Mouse (Mus musculus): ENCODE measurements around the gene Faah. TPM values are rescaled to one million over a fixed set of nuclear protein-coding genes. Genes with fewer than 3 reads are reported as not detected.

The Faah gene
- polyA plus RNA-seq, 1 experiment from 2014 or later, result 4.5 TPM

DNA sequence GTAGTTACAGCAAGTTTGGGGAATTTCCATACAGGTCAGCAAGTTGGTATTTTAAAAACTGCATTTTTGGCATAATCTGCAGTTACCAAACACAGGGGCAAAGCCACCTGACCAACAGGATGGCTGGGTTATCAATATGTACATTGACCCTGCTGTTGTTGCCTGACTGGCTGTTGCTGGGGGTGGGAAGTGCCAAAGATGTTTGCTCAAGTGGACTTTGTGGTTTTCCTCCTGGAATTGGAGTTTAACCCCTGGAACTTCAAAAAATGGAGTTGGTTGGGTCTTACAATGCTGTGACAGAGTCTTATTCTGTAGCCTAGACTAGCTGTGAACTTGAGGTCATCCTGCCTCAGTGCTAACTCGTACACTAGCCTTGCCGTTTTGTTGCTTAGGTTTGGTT is 22.7 kb upstream of the Faah start:
- peaks cover 48% of the 10 kb centered on the region for H3K36me3 ChIP-seq
- no peaks in the 10 kb centered on the region for H3K27me3 ChIP-seq
- no peak overlapping the region for H3K4me3 ChIP-seq
- no peaks in the 10 kb centered on the region for H3K4me1 ChIP-seq
- H3K4me2 ChIP-seq (replicated peaks), result no peak overlapping the region
- ATAC-seq (ENCODE audit: low FRiP score, low read depth), result no peak
- WGBS, result 89% methylated on average over 2 of the region's 2 CpGs
- no peak overlapping the region for H3K27ac ChIP-seq (replicated peaks)
- H3K9me3 ChIP-seq, result no peaks in the 10 kb centered on the region
- H3K9ac ChIP-seq (replicated peaks), result no peak overlapping the region

DNA sequence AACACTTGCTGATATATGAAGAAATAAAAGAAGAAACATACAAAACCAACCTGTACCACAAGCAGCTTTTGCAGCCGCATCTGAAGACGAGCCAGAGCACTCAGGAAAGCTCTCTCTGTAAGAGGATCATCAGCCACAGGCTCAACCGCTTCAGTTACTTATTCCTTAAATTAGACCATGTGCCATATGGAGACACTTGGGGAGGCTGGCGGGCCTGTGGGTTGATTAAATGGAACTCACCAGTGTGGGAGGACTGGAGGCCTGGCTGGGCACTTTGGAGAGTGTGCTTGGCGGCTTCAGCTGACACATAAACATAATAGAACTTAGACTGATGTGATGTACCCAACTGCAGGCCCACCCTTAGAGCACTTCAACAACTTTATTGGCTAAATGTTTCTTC is 15.6 kb upstream of the Faah start:
- Histone ChIP-seq H3K27ac (replicated peaks) (no peak overlapping the region), H3K4me1 (no peaks in the 10 kb centered on the region), H3K4me3 (no peak overlapping the region), H3K9ac (replicated peaks) (no peak overlapping the region), H3K9me3 (no peaks in the 10 kb centered on the region), H3K27me3 (no peaks in the 10 kb centered on the region), H3K4me2 (replicated peaks) (no peak overlapping the region), H3K36me3 (peaks cover 44% of the 10 kb centered on the region)
- no peak for ATAC-seq (ENCODE audit: low FRiP score, low read depth)
- 90% methylated on average over 5 of the region's 5 CpGs for WGBS

DNA sequence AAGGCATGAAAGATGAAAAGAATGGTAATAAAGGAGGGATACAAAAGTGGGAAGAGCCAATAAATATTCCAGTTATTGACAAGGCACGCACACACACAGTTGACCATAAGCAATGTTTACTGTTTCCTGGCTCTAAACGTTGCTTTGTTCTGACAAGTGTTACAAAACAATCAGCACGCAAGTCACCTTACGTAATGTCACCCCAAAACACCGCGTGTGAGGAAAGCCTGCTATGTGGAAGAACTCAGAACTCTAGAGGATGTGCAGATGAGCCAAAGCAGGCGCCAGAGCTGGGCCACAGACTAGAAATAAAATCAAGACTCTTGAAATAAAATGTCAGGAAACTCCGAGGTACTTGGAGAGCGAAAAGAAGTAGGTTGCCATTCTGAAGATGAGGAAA is 15.2 kb upstream of the Faah start:
- Histone ChIP-seq H3K27ac (replicated peaks) (no peak overlapping the region), H3K4me1 (no peaks in the 10 kb centered on the region), H3K4me3 (no peak overlapping the region), H3K4me2 (replicated peaks) (no peak overlapping the region), H3K36me3 (peaks cover 43% of the 10 kb centered on the region), H3K27me3 (no peaks in the 10 kb centered on the region), H3K9me3 (no peaks in the 10 kb centered on the region), H3K9ac (replicated peaks) (no peak overlapping the region)
- ATAC-seq (ENCODE audit: low FRiP score, low read depth), result no peak
- 87% methylated on average over 9 of the region's 9 CpGs for WGBS

DNA sequence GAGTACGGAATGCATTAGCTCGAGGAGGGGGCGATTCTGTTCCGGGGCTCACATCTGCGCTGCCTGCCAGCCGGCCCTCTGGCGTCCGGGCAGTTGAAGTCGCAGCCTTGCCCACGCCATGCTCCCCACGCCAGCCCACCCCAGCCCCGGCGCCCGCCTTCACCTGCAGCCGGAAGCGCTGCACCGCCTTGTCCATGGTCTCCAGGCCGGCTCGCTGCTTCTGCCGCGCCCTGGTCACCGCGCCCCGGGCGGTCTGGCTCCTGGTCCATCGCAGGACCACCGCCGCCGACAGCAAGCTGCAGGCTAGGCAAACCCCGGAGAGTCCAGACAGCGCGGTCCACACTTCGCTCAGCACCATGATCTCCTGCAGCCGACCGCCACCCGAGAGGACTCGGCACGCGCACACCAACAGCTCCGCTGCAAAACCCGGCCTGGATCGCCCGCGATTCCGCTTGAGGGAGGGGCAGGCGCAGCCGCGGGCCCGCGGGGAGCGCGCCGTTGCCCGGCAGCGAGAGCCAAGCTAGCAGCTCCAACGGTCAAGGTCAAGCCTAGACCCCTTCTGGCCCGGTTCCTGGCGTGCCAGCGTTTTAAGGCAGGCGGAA is 325 bp downstream of the Faah start:
- ATAC-seq (ENCODE audit: low FRiP score, low read depth), result peak; percentile 90
- H3K4me2 ChIP-seq (replicated peaks), result peak overlapping the region; percentile 87
- H3K4me1 ChIP-seq, result peaks cover 7% of the 10 kb centered on the region; the same call in 1 of the 2 replicates
- peaks cover 76% of the 10 kb centered on the region for H3K27me3 ChIP-seq
- peak overlapping the region; percentile 56 for H3K9ac ChIP-seq (replicated peaks)
- no peaks in the 10 kb centered on the region for H3K36me3 ChIP-seq
- WGBS, result under 1% methylated on average over 60 of the region's 60 CpGs
- peak overlapping the region; percentile 20; the same call in 1 of the 2 replicates for H3K27ac ChIP-seq (replicated peaks)
- H3K4me3 ChIP-seq, result peak overlapping the region; percentile 58
- H3K9me3 ChIP-seq, result no peaks in the 10 kb centered on the region

DNA sequence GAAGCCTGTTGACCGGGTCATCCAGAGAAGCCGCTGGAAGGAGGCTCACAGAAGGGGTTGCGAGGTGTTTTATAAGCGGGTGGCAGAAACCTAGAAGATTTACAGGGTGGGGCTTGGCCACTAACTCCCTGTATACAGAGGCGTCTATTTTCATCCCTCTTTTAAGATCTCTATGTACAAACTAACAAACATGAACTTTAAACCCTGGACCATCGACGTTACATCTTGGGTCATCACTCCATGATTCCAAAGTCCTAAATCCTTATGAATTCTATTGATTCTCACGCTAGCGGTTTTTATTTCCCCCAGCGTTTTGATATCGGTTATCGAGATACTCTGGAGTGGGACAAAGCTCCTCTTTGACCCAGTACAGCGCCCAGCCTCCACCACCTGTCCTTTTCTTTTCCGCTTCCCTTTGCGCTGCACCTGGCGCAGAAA is 845 bp downstream of the Faah start:
- H3K4me1 ChIP-seq, result peaks cover 7% of the 10 kb centered on the region; the same call in 1 of the 2 replicates
- H3K9me3 ChIP-seq, result no peaks in the 10 kb centered on the region
- ATAC-seq (ENCODE audit: low FRiP score, low read depth), result no peak; the same call in 1 of the 2 replicates
- WGBS, result 10% methylated on average over 16 of the region's 16 CpGs
- peak overlapping the region; percentile 58 for H3K4me3 ChIP-seq
- H3K27ac ChIP-seq (replicated peaks), result no peak overlapping the region
- H3K36me3 ChIP-seq, result no peaks in the 10 kb centered on the region
- H3K27me3 ChIP-seq, result peaks cover 72% of the 10 kb centered on the region
- peak overlapping the region; percentile 56 for H3K9ac ChIP-seq (replicated peaks)
- H3K4me2 ChIP-seq (replicated peaks), result peak overlapping the region; percentile 87

DNA sequence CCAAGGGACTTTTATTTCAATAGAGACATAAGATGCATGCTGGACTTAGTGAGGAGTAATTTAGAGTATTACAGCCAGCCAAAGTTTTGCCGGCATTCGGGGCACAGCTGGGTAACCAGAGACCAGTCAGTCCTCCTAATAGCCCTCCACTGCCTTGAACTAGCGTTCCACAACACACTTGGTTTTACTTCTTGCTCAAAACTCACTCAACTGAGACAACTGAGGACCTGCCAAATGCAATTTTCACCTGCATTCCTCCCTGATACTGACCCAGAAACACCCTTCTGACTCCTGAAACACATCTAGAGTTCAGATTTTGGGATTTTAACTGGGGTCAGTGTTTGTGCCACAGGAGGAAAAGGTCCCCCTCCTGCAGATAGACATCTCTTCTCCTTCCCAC is 1.3 kb downstream of the Faah start:
- no peak overlapping the region for H3K9ac ChIP-seq (replicated peaks)
- ATAC-seq (ENCODE audit: low FRiP score, low read depth), result no peak
- no peaks in the 10 kb centered on the region for H3K9me3 ChIP-seq
- H3K4me3 ChIP-seq, result peak overlapping the region; percentile 58; the same call in 1 of the 2 replicates
- H3K4me1 ChIP-seq, result peaks cover 7% of the 10 kb centered on the region; the same call in 1 of the 2 replicates
- H3K4me2 ChIP-seq (replicated peaks), result peak overlapping the region; percentile 87
- 53% methylated on average over 3 of the region's 3 CpGs for WGBS
- peaks cover 77% of the 10 kb centered on the region for H3K27me3 ChIP-seq
- H3K36me3 ChIP-seq, result no peaks in the 10 kb centered on the region
- H3K27ac ChIP-seq (replicated peaks), result no peak overlapping the region

DNA sequence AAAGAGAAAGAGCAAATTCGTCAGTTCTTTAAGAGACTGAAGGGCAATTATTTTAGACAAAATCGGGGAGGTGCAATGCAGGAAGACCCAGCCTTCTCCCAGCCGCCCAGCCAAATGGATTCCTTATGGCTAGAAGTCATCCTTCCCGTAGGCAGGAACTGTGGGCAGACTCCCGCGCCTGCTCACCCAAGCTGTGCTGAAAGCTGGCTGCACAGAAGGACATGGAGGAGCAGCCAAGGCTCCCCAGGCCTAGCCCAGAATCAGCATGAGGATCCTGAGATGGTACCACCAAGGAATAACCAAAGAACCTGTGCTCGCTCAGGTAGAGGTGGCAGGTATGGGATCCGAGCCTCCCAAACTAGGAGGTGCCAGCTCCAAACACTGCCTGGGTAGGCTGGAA is 1.7 kb downstream of the Faah start:
- H3K9me3 ChIP-seq, result no peaks in the 10 kb centered on the region
- 75% methylated on average over 8 of the region's 8 CpGs for WGBS
- peaks cover 7% of the 10 kb centered on the region; the same call in 1 of the 2 replicates for H3K4me1 ChIP-seq
- H3K9ac ChIP-seq (replicated peaks), result no peak overlapping the region
- H3K27me3 ChIP-seq, result peaks cover 77% of the 10 kb centered on the region
- H3K36me3 ChIP-seq, result no peaks in the 10 kb centered on the region
- no peak for ATAC-seq (ENCODE audit: low FRiP score, low read depth)
- H3K4me3 ChIP-seq, result no peak overlapping the region
- no peak overlapping the region for H3K27ac ChIP-seq (replicated peaks)
- no peak overlapping the region for H3K4me2 ChIP-seq (replicated peaks)

DNA sequence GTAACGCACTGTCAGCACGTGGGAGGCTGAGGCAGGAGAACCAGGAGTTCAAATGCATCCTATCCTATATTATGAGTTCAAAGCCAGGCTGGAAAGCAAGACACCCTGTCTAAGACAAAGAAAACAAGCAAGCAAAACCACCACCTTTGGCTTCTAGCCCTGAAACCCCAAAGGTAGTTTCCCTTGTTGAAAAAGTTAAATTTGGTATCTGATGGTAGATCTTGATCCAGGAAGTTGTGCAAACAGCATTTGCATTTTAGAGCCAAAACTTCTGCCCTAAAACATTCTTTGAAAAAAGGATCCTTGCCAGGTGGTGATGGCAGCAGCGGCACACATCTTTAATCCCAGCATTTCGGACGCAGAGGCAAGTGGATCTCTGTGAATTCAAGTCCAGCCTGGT is 2.2 kb downstream of the Faah start:
- WGBS, result 88% methylated on average over 5 of the region's 5 CpGs
- peaks cover 77% of the 10 kb centered on the region for H3K27me3 ChIP-seq

DNA sequence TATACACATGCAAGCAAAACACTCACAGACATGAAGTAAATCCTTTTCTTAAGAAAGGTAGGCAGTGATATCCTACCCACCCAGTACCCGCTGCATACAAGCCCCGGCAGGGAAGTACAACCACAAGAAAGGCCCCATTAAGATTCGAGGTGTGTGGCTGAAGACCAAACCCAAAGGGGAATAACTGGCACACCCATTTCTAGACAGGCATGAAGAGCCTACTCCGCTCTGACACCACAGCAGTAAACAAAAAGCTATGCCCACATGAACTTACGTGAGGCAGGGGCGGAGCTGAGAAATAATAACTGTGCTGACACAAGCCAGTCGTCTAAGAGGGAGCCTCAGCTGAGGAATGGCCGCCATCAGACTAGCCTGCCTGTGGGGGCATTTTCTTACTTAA is 7.5 kb downstream of the Faah start:
- H3K9me3 ChIP-seq, result no peaks in the 10 kb centered on the region
- 86% methylated on average over 8 of the region's 8 CpGs for WGBS

More for the DNA sequence above, 2.2 kb downstream of the Faah start:
- peaks cover 7% of the 10 kb centered on the region; the same call in 1 of the 2 replicates for H3K4me1 ChIP-seq
- no peaks in the 10 kb centered on the region for H3K36me3 ChIP-seq
- H3K4me3 ChIP-seq, result no peak overlapping the region
- H3K9ac ChIP-seq (replicated peaks), result no peak overlapping the region
- no peak overlapping the region for H3K27ac ChIP-seq (replicated peaks)
- no peak for ATAC-seq (ENCODE audit: low FRiP score, low read depth)
- H3K4me2 ChIP-seq (replicated peaks), result no peak overlapping the region
- no peaks in the 10 kb centered on the region for H3K9me3 ChIP-seq

DNA sequence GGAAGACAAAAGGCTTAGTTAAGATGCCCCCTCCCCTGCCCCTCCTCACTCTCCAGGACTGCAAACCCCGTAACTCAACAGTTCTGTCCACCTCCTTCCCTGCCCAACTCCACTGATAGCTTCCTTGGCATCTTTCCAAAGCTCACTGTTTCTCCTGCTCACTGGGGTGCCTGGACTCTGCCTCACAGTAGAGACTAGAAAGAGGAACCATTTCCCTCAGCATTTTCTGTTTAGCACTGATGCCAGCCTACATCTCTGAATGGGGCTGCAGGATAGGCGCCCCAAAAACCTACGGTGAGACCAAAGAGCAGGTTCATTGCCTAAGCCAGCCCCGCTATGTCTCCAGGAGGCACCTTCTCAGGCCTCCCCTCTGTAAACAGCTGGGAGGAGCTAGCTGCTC is 16.5 kb downstream of the Faah start:
- Histone ChIP-seq H3K9ac (replicated peaks) (no peak overlapping the region), H3K4me2 (replicated peaks) (no peak overlapping the region), H3K27ac (replicated peaks) (no peak overlapping the region), H3K36me3 (no peaks in the 10 kb centered on the region), H3K9me3 (no peaks in the 10 kb centered on the region), H3K27me3 (peaks cover 14% of the 10 kb centered on the region), H3K4me3 (no peak overlapping the region), H3K4me1 (no peaks in the 10 kb centered on the region; the same call in 1 of the 2 replicates)
- WGBS, result 72% methylated on average over 4 of the region's 4 CpGs
- ATAC-seq (ENCODE audit: low FRiP score, low read depth), result no peak

More for the DNA sequence above, 7.5 kb downstream of the Faah start:
- no peaks in the 10 kb centered on the region for H3K4me1 ChIP-seq
- no peak overlapping the region for H3K27ac ChIP-seq (replicated peaks)
- H3K4me2 ChIP-seq (replicated peaks), result no peak overlapping the region
- no peaks in the 10 kb centered on the region for H3K36me3 ChIP-seq
- no peak for ATAC-seq (ENCODE audit: low FRiP score, low read depth)
- peaks cover 40% of the 10 kb centered on the region for H3K27me3 ChIP-seq
- H3K4me3 ChIP-seq, result no peak overlapping the region
- H3K9ac ChIP-seq (replicated peaks), result no peak overlapping the region

DNA sequence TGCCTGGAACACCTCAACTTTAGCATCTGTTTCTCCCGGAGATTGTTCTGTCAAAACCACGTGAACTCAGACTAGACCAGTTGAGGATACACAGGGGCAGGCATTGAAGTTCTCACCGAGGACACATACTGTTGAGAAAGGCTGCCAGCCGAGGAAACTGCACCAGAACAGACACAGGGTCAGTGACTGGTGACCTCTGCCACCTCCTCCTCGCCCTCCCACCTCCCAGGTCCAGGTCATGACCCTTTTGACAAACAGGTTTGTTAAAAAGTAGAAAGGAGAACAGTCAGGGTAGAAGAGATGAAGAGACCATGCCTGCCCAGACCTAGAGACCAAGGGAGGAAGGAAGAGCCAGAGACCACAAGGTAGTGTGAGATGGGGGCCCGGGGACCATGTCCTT is 17.1 kb downstream of the Faah start:
- Histone ChIP-seq H3K27me3 (peaks cover 15% of the 10 kb centered on the region), H3K36me3 (no peaks in the 10 kb centered on the region), H3K27ac (replicated peaks) (no peak overlapping the region), H3K4me1 (no peaks in the 10 kb centered on the region; the same call in 1 of the 2 replicates), H3K9me3 (no peaks in the 10 kb centered on the region), H3K9ac (replicated peaks) (no peak overlapping the region), H3K4me2 (replicated peaks) (no peak overlapping the region), H3K4me3 (no peak overlapping the region)
- ATAC-seq (ENCODE audit: low FRiP score, low read depth), result no peak
- WGBS, result 50% methylated on average over 6 of the region's 6 CpGs

DNA sequence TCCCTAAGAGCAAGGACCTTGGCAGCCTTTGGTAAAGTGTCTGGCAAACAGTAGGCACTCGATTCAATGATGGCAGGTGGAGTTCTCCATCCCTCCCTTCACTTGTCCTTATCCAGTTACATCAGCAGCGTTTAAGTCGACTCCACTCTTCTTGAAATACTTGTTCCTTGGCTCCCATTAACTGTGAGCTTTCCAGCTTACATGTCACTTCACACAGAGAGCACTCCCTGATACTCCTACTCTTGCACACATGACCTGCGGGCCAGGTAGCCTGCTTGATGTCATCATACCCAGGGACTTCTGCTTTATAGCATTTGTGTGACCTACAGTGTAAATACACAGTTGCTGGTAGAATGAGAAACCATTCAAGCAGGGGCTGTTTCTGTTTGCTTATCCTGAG is 21.0 kb downstream of the Faah start:
- 0 out of 2 replicates have a peak, but pooled peaks cover 4% of the 10 kb centered on the region for H3K9me3 ChIP-seq

More for the DNA sequence above, 21.0 kb downstream of the Faah start:
- H3K9ac ChIP-seq (replicated peaks), result no peak overlapping the region
- 86% methylated on average over 4 of the region's 4 CpGs for WGBS
- no peaks in the 10 kb centered on the region for H3K36me3 ChIP-seq
- H3K4me3 ChIP-seq, result no peak overlapping the region
- no peaks in the 10 kb centered on the region; the same call in 1 of the 2 replicates for H3K4me1 ChIP-seq
- H3K27me3 ChIP-seq, result peaks cover 13% of the 10 kb centered on the region; the same call in 1 of the 2 replicates
- no peak overlapping the region for H3K4me2 ChIP-seq (replicated peaks)
- no peak for ATAC-seq (ENCODE audit: low FRiP score, low read depth)
- no peak overlapping the region for H3K27ac ChIP-seq (replicated peaks)
